Mouse (Mus musculus) inflammation-experienced regulatory T-cells, adult 6 months (primary cell): Measurements from ENCODE around the gene Vti1a. TPM values are rescaled to one million over a fixed set of nuclear protein-coding genes. Genes with fewer than 3 reads are reported as not detected.

Experiments used
- ATAC-seq: one replicate; pipeline ENCODE4 v1.8.0; 2017
- polyA plus RNA-seq, 3 experiments: library from polyadenylated mRNA; unstranded; fragments of 100-300 nt; shearing (Covaris generic); gene quantifications; one replicate each; pipeline ENCODE4 v1.2.1; 2017

The Vti1a gene
- 10 to 100 TPM; 26.2 to 39.5 (median 34.4) TPM for polyA plus RNA-seq

DNA sequence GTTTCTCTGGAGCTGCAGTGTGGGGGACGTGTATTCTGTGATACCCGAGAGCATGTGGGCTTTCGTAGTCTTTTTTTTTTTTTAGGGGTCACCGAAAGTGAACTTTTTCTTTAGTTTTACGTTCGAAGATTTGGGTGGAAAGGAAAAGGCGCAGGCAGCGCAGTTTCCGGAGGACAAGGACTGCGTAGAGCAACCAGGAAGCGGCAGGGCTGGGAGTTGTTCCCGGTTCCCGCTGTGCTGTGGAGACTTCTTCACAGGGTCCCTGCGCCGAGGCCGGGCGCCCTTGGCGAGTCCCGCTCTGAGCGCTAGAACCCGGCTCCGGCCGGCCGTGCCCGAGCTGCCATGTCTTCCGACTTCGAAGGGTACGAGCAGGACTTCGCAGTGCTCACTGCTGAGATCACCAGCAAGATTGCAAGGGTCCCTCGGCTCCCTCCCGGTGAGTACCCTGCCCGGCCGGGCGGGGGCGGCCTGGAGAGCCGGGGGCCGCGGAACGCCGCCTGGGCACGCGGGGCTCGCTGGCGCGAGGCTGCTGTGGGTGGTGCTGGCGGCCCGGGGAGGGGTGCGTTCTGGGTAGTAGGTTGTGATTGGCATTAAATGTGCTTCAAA is at the start of gene Vti1a:
Gene Vti1a (plus strand): TSS at position 187 of the 606 bp plus-strand sequence.
- peak; percentile 83 for ATAC-seq

DNA sequence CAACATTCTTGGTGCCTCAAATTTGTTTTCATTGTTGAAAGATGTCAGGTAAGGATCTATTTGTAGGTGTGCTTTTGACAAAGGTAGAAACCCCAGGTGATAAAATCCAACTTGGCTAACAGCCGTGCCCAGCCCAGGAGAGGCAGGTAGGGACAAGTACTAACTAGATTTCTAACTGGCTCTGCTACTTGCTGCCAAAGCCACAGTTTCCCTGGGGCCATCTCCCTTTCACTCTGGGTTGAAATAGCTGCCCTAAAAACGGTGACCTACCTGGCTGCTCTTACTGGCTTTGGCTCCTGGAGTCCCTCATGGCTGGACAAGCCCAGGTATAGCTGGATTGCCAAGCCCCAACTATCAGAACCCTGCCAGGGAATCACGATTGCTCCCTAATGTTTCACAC is 49.3 kb upstream of the Vti1a start:
- ATAC-seq: no peak

DNA sequence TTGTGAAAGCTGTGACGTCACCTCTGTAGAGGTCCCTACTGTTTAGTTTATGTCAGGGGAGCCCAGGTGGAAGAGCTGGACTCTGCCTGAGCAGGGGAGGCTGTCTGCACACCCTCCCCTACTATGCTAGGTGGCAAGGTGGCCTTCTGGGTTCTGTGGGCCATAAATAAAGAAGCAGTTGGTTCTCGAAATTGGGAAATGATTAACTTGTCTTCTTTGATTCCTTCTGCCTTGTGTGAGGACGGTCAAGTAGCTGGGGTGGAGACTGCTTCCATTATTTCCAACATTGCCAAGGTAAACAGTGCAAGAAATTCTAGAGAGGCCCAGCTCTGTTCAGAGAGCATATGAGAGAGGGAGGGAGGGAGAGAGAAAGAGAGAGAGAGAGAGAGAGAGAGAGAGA is 47.9 kb upstream of the Vti1a start:
- no peak for ATAC-seq

- ATAC-seq: no peak
Observed at GRCm38 (mm10) chr19:55269051-55269450, 47.0 kb upstream of the Vti1a start.

DNA sequence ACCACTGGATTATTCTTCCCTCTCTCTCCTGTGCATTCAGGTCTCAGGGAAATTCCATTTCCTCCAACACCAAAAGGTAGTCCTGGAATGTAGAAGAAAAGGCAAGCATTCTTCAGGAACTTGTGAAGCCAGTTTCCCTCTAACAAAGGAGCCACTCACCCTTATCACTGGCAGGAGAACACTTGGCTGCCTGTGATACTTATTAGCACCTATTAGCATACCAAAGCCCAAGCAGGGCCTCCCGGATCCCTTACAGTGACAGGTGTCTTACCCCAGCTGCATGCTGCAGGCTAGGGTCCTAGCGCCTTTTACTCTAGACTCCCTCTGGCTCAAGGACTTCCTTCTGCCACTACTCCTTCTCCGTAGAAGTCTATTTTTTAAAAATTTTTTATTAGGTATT is 44.6 kb upstream of the Vti1a start:
- no peak for ATAC-seq

DNA sequence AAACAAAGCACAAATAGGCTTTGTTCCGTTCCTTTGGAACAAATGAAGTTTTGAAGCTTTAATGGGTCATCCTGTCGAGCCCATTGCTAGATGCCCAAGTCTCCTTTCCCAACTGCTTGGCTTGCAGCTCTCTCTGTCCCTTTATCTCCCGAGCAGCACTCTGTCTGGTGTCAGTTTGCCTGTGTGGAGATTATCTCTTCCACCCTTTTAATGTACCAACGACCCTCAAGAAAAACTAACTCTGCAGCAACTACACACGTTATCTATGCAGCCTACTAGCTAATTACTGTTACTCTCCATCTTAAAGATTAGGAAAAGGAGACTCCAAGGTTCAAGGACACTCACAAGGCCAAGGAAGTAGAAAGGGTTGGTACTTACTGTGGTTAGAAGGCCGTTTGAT is 42.8 kb upstream of the Vti1a start:
- ATAC-seq: no peak

- no peak for ATAC-seq
Observed at GRCm38 (mm10) chr19:55276100-55276499, 40.0 kb upstream of the Vti1a start.

- no peak for ATAC-seq
Observed at GRCm38 (mm10) chr19:55276770-55277169, 39.3 kb upstream of the Vti1a start.

DNA sequence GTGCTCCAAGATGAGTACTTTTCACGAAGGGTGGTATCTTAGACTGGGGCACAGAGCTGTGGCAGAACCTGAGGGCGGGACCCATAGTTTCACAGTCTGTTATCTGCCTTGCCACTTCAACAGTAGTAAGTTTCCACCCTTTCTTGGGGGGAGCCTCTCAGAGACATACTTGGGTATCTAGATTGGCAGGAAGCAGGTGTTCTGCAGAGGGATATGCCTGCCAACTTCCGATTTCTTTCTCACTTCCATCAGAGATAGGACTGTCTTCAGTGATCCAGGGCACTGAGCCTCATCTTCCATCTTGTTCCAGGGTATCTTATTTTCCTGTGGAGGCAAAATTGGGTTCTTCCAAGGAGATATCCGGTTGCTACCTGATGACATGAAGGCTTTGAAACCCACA is 32.0 kb upstream of the Vti1a start:
- ATAC-seq: no peak

GRCm38 (mm10) chr19:55286034-55286433 is 30.1 kb upstream of the Vti1a start:
- no peak for ATAC-seq

DNA sequence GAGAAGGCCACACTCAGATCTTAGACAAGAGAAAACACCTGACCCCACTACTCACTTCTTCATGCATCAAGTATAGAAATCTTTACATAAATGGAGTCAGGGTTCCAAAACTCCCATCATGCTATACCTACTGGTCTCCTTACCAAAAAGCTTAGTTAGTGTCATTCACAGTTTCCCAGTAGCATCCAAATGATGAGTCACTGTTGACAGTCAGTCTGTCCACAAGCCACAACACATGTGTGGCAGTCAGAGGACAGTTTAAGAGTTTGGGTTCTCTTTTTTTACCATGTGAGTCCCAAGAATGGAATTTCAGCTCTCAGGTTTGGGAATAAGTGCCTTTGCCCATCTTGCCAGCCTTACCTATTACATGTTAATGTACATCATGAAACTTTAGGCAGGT is 27.1 kb upstream of the Vti1a start:
- ATAC-seq: no peak

DNA sequence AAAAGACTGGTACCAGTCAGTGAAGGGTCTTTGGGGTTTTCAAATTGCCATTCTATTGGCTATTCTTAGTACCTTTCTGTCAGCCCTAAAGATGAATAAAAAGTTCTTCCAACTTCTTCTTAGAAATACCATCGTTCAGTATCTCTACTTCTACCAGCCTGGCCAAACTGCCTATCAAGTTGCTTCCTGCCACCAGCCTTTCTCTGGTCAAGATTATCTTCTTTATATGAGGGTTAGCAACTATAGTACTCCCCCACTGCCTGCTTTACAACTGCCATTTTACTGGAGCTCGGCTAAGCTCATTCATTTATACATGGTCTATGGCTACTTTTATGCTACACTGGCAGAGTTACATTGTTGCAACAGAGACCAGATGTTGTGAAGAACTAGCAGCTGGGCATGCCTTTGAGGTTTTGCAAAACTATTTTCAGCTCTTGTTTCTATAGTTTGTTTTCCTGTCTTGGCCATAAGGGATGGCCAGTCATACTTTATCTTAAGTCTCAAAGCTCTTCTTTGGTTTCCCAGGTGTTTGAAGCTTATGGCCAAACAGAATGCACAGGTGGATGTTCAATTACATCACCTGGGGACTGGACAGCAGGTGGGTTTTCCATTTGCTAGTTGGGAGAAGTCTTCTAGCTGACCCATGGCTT is 25.3 kb upstream of the Vti1a start:
- ATAC-seq: no peak

GRCm38 (mm10) chr19:55292210-55292850 is 23.8 kb upstream of the Vti1a start:
- no peak for ATAC-seq

- ATAC-seq: no peak
Observed at GRCm38 (mm10) chr19:55293175-55293574, 22.9 kb upstream of the Vti1a start.

DNA sequence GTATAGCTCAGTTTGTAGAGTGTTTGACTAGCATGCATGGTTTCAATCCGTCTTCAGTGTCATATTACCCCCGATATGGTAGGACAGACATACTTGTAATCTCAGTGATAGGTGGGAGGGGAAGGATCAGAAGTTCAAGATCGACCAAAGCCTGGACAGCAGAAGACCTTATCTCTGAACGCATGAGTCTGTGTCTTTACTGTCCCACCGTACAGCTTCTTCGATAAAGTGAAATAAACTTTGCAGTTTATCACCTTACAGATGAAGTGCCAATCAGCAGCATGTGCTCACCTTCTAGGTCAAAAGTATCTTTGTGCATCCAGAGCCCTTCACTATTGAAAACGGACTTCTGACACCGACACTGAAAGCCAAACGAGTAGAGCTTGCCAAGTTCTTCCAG is 21.0 kb upstream of the Vti1a start:
- no peak for ATAC-seq

DNA sequence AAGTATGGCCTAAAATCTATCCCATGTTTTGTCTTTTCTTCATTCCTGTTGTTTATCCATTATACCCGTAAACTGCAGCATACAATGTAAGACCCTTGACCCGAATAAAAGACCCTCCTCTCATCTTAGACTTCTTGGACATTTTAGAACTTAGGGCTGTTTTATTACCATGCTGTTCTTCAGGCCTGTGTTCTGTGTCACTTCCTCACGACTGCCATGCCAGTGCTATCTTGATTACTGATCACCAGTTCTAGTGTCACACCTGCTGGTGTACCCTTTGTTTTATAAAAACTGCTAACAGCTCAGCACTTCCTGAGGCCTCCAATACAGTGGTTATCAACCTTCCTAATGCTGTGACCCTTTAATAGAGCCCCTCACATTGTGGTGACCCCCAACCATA is 20.5 kb upstream of the Vti1a start:
- ATAC-seq: no peak

- no peak for ATAC-seq
Observed at GRCm38 (mm10) chr19:55296301-55296700, 19.8 kb upstream of the Vti1a start.

DNA sequence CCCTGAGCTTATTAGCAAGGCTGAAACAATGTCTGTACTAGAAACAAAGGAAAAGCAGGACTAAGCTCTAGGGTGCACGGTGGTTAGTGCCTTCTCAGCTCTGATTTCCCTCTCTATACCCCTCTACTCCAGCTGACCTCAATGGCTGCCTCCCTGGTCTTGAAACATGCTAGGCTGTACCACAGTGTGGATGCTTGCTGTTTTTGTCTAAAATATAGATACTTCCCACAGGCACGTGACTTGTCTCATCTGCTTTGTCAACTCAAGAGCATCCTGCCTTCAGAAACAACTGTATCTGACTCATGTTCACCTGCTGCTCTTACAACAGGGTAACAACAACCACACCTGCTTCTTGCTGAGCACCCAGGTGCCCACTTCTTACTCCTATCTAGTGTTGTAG is 18.6 kb upstream of the Vti1a start:
- no peak for ATAC-seq

GRCm38 (mm10) chr19:55297961-55298360 is 18.1 kb upstream of the Vti1a start:
- ATAC-seq: no peak

DNA sequence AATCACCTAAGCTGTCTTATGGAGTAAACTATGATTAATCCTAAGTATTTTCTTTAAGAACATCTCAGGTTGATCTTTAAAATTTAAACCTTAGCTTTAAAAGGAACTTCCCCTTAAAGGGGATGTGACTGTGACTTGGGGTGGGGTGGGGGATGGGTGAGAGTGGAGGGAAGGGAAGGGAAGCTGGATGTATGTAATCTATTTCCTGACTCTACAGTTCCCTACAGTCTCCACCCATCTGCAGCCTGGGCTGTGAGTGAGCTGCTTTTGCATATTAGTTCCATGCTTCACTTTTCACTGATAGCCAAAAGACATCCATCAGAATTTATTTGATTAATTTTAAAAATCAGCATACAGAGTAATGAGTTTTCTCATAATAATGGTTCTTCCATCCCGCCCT is 16.7 kb upstream of the Vti1a start:
- ATAC-seq: no peak

GRCm38 (mm10) chr19:55300525-55300924 is 15.6 kb upstream of the Vti1a start:
- ATAC-seq: no peak

DNA sequence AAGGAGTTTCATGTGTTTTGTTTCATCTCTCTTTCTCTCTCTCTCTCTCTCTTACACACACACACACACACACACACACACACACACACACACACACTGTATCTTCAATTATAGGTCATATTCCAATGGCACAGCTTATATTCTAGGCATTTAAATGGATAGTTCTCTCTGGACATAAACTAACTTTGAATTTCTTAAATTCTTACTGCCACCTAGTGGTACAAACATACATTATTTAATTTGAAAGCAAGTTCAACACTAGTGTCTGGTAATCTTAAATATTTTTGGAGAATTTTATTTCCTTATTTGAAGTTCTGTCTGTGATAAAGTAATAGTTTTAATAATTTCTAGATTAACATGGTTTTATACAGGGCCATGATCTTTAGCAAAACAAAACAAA is 11.1 kb upstream of the Vti1a start:
- no peak for ATAC-seq

DNA sequence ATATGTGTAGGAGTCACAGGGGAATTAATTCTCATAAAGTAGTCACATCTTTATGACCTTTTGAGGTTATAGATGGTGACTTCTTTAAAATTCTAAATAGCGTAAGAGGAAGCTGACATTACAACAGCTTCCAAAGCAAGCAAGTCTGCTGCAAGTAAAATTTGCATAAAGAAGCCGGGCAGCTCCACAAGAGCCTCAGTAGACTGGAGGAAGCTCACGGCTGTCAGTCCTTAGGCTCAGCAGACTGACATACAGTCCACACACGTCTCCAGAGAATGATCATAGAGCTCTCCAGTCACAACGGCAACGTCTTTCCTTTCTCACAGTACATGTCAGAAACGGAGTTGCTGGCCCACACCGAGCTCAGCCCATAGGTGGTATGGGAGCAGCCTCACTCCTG is 4.2 kb upstream of the Vti1a start:
- ATAC-seq: no peak

DNA sequence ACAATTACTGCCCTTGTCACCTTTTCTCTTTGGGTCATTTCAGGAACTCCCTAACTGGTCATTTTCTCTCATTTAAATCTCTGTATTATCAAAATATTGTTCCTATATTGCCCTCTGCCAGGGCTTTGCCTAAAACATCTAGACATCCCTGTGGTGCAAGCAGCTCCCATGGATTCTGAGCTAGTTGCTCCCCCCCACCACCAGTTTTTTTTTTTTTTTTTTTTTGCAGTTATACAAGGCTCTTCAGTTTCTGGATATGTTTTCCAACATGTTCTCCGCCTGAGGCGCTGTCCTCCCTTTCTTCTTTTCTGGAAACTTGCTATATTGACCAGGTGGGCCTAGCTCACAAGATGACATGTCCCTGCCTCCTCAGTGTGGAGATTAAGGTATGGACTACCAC is 2.4 kb upstream of the Vti1a start:
- ATAC-seq: no peak
